Mouse (Mus musculus) lung, postnatal 0 days (tissue): ENCODE results near the gene Hoxb5.

ENCODE experiments used
- CTCF ChIP-seq: IDR thresholded peaks from 2 replicates; pipeline ENCODE4 v1.5.1; 2016; ENCODE audit warnings: antibody characterized with exemption, mild to moderate bottlenecking
- EP300 ChIP-seq: IDR thresholded peaks from 2 replicates; pipeline ENCODE4 v1.6.1; 2016; ENCODE audit warnings: antibody characterized with exemption, mild to moderate bottlenecking, control low read depth

DNA sequence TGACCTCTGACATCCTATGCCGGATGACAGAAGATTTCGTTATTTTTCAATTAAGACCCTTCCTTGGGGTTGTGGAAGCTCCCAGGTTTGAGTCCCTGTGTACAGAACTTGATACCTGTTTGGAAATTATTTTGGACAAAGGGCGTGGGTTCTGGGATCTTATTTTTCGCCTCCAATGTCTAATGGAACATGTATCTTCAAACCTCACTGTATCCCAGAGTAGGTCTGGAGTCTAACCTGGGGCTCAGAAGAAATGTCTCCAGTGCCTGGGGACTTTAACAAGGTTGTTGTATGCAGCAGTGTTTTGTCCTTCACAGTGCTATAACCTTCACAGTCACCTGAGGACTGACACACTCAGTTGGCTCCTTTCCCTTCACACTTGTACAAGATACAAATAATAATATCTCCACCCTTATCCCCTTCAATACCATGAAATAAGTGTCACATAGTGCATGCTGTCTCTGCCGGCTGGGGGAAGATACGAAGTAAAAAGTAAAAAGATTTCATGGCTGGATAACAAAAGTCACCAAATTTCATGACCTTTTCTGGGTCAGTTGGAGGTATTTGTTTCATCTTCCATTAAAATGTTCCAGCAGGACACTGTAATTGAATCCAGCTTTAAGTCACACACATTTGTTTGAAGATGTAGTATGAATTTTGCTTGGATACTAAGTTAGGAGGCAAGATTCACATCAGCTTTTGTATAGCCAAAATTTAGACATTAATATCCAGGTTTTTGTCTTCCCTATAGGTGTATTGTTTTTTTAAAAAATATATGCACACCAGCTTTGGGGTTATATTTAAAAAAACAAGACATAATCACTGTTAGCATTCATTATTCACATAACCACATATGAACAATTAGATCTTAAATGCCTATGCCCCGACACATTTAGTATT lies 35.9 kb upstream of the Hoxb5 start:
- TF ChIP-seq CTCF = no peak
- no peak for TF ChIP-seq EP300
